Mouse (Mus musculus) midbrain, embryonic 15.5 days (tissue): Measurements from ENCODE around the gene Tbca. TPM values are rescaled to one million over a fixed set of nuclear protein-coding genes. Genes with fewer than 3 reads are reported as not detected.
A peak's percentile ranks its signal among the peaks of the same experiment; 100 is the strongest.

ENCODE experiments used
- ATAC-seq: fragments of 200-750 bp; cut with Nextera tagmentation; replicated peaks from 2 replicates; pipeline ENCODE4 v1.8.0; 2017; ENCODE audit warnings: moderate TSS enrichment
- H3K27ac ChIP-seq: fragments of 300-500 bp; sonication (generic); 2 replicates; pipeline ENCODE4 v1.5.1; 2015; ENCODE audit warnings: mild to moderate bottlenecking, inconsistent platforms
- H3K27me3 ChIP-seq: fragments of 300-500 bp; sonication (generic); replicated peaks from 2 replicates; pipeline ENCODE4 v1.6.1; 2015; ENCODE audit warnings: inconsistent platforms
- H3K36me3 ChIP-seq: fragments of 300-500 bp; sonication (generic); replicated peaks from 2 replicates; pipeline ENCODE4 v1.6.1; 2015; ENCODE audit warnings: inconsistent platforms
- H3K4me1 ChIP-seq: fragments of 300-500 bp; sonication (generic); 2 replicates; pipeline ENCODE4 v1.6.1; 2015; ENCODE audit warnings: inconsistent platforms
- H3K4me2 ChIP-seq: fragments of 300-500 bp; sonication (generic); 2 replicates; pipeline ENCODE4 v1.6.1; 2015; ENCODE audit warnings: inconsistent platforms, mild to moderate bottlenecking, moderate library complexity
- H3K4me3 ChIP-seq: fragments of 300-500 bp; sonication (generic); 2 replicates; pipeline ENCODE4 v1.5.1; 2015; ENCODE audit warnings: mild to moderate bottlenecking, inconsistent platforms
- H3K9ac ChIP-seq: fragments of 300-500 bp; sonication (generic); 2 replicates; pipeline ENCODE4 v1.6.1; 2015; ENCODE audit warnings: mild to moderate bottlenecking, inconsistent platforms
- H3K9me3 ChIP-seq: fragments of 300-500 bp; sonication (generic); 2 replicates; pipeline ENCODE4 v1.6.1; 2016; ENCODE audit warnings: inconsistent platforms
- WGBS: fragments of 180-500 bp; shearing (Covaris S2); methylation state at CpG from one replicate; pipeline ENCODE4 v1.1.7; 2015; ENCODE audit warnings: mixed read lengths; 5-methylcytosine and 5-hydroxymethylcytosine counted together
- polyA plus RNA-seq: library from polyadenylated mRNA; unstranded; fragments of >200 nt; fragmentation: Nextera tagmentation; extraction: Ambion mirVana; gene quantifications from 2 replicates; pipeline ENCODE4 v1.2.1, GENCODE M21; 2015

Tbca gene
- polyA plus RNA-seq, 1 experiment from 2014 or later, result 260 TPM

DNA sequence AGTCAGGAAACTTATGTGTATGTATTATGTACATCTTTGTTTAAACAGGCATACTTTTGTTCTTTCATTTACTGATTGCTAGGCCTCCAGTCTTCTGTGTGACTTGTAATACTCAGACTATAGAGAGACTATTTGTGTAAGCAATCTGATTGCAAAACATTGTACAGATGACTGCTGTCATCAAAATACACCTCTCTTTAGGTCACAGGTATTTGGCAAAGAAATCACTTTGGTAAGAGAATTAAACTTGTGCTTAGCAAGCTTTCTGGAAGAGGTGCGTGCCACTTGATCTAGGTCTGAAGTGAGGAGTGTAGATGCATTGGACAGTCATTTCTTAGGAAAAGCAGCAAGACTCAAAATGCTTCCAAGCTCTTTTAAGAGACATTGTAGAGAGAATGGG is 22.7 kb downstream of the Tbca start:
- Histone ChIP-seq H3K4me1 (peaks cover 3% of the 10 kb centered on the region; the same call in 1 of the 2 replicates), H3K4me2 (no peak overlapping the region), H3K4me3 (no peak overlapping the region), H3K27me3 (no peaks in the 10 kb centered on the region), H3K36me3 (no peaks in the 10 kb centered on the region), H3K9ac (no peak overlapping the region), H3K9me3 (no peaks in the 10 kb centered on the region), H3K27ac (no peak overlapping the region)
- 100% methylated on average over 1 of the region's 1 CpGs for WGBS
- ATAC-seq, result no peak

DNA sequence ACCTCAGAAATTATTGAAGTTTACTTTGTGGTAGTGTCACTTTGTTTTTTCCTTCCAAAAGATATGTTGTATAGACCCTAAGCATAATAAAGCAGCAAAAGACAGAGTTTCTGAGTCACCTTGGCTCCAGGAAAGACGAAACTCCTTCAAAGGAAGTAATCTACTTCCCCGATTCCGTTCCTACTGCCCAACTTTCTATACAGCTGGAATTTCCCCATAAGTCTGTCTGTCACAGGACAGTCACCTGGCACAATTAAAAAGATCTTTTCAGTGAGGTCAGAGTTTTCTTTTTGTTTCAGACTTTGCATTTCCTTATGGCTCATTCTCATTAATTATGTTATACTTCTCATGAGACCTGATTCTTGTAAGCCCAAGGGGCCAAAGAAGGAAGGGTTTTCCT is 25.1 kb downstream of the Tbca start:
- Histone ChIP-seq H3K36me3 (no peaks in the 10 kb centered on the region), H3K4me1 (peaks cover 8% of the 10 kb centered on the region; the same call in 1 of the 2 replicates), H3K9me3 (no peaks in the 10 kb centered on the region), H3K27ac (no peak overlapping the region), H3K4me2 (no peak overlapping the region), H3K9ac (no peak overlapping the region), H3K27me3 (no peaks in the 10 kb centered on the region), H3K4me3 (no peak overlapping the region)
- WGBS, result 87% methylated on average over 3 of the region's 3 CpGs
- no peak for ATAC-seq

DNA sequence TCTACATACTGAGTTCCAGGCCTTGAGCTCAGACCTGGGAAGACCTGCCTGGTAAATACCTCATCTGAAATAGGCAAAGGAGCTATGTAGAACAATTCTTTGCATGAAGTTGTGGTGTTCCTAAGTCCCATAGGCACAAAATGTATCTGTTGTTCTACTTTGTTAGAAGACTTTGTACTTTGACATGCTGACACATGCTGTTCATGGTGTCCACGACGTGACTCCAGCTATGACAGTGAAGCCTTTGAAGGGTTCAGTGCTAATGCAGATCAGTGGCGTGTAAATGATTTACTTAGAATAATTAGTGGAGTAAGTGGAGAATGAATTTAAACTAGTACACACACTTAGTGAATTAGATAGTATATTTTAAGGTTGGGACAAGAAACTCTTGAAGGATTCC is 31.8 kb downstream of the Tbca start:
- Histone ChIP-seq H3K4me3 (no peak overlapping the region), H3K4me2 (no peak overlapping the region), H3K36me3 (no peaks in the 10 kb centered on the region), H3K27me3 (no peaks in the 10 kb centered on the region), H3K4me1 (peaks cover 8% of the 10 kb centered on the region; the same call in 1 of the 2 replicates), H3K9me3 (no peaks in the 10 kb centered on the region), H3K9ac (no peak overlapping the region), H3K27ac (no peak overlapping the region)
- ATAC-seq, result no peak
- 53% methylated on average over 3 of the region's 3 CpGs for WGBS

DNA sequence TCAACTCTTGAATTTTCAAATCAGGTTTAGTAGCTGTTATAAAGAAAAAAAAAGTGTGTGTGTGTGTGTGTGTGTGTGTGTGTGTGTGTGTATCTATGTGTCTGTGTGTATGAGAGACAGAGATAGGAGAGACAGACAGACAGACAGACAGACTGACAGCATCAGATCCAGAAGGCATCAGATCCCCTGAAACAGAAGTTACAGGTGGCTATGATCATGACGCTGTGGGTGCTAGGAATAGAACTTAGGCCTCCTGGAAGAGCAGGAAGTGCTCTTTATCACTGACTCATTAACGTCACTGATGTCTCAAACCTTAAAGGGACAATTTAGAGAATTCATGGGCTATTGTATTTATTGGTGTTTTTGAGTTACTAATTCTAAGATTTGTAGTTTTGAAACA is 32.2 kb downstream of the Tbca start:
- Histone ChIP-seq H3K9ac (no peak overlapping the region), H3K4me1 (peaks cover 8% of the 10 kb centered on the region; the same call in 1 of the 2 replicates), H3K27ac (no peak overlapping the region), H3K9me3 (no peaks in the 10 kb centered on the region), H3K4me2 (no peak overlapping the region), H3K4me3 (no peak overlapping the region), H3K27me3 (no peaks in the 10 kb centered on the region), H3K36me3 (no peaks in the 10 kb centered on the region)
- no peak for ATAC-seq
- WGBS, result 86% methylated on average over 2 of the region's 2 CpGs

DNA sequence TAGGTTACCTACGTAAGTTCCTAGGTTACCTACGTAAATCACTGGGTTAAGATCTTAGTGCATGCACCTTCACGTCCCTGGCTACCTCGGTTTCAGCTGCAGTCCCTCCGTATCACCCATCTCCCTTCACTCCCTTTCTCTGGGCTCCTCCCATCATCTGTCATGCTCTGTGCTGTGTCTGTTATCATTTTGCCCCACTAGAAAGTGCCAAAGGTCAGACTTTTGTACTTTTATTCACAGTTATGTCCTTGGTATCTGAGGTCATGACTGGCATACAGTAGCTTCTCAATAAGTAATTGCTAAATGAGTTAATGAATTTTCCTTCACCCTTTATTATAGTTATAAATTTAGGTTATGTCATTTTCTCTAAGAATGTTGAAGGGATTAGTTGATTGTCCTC is 37.7 kb downstream of the Tbca start:
- WGBS, result 92% methylated on average over 5 of the region's 5 CpGs
- no peak for ATAC-seq

DNA sequence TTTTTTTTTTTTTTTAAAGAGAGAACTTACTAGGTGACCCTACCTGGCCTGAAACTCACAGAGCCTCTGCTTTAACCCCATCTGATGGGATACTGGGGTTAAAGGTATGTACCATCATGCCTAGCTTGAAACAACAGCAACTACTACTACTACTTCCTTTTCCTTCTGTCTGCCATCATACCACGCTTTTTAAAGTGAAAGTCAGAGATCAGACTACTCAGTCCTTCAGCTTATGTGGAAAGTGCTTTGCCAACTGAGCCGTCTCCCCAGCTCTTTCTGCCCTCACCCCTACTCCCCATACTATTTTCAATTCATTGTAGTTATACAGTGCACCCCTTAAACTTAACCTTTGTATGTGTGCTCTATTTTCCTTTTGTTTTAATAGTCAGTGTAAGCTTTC is 38.3 kb downstream of the Tbca start:
- Histone ChIP-seq H3K4me3 (no peak overlapping the region), H3K27ac (no peak overlapping the region), H3K4me1 (no peaks in the 10 kb centered on the region), H3K9ac (no peak overlapping the region), H3K4me2 (no peak overlapping the region), H3K9me3 (no peaks in the 10 kb centered on the region), H3K27me3 (no peaks in the 10 kb centered on the region), H3K36me3 (no peaks in the 10 kb centered on the region)
- no peak for ATAC-seq
- WGBS, result 89% methylated on average over 2 of the region's 2 CpGs

More for the DNA sequence above, 37.7 kb downstream of the Tbca start:
- Histone ChIP-seq H3K9me3 (no peaks in the 10 kb centered on the region), H3K27me3 (no peaks in the 10 kb centered on the region), H3K4me2 (no peak overlapping the region), H3K27ac (no peak overlapping the region), H3K4me1 (no peaks in the 10 kb centered on the region), H3K9ac (no peak overlapping the region), H3K36me3 (no peaks in the 10 kb centered on the region), H3K4me3 (no peak overlapping the region)

- no peaks in the 10 kb centered on the region for H3K9me3 ChIP-seq
- WGBS, result 49% methylated on average over 2 of the region's 2 CpGs
- no peaks in the 10 kb centered on the region for H3K4me1 ChIP-seq
- H3K27ac ChIP-seq, result no peak overlapping the region
- no peaks in the 10 kb centered on the region for H3K27me3 ChIP-seq
- no peak for ATAC-seq
- H3K4me2 ChIP-seq, result no peak overlapping the region
- H3K9ac ChIP-seq, result no peak overlapping the region
- no peaks in the 10 kb centered on the region for H3K36me3 ChIP-seq
- no peak overlapping the region for H3K4me3 ChIP-seq
Measured at GRCm38 (mm10) chr13:94827847-94828246, 39.1 kb downstream of the Tbca start.

DNA sequence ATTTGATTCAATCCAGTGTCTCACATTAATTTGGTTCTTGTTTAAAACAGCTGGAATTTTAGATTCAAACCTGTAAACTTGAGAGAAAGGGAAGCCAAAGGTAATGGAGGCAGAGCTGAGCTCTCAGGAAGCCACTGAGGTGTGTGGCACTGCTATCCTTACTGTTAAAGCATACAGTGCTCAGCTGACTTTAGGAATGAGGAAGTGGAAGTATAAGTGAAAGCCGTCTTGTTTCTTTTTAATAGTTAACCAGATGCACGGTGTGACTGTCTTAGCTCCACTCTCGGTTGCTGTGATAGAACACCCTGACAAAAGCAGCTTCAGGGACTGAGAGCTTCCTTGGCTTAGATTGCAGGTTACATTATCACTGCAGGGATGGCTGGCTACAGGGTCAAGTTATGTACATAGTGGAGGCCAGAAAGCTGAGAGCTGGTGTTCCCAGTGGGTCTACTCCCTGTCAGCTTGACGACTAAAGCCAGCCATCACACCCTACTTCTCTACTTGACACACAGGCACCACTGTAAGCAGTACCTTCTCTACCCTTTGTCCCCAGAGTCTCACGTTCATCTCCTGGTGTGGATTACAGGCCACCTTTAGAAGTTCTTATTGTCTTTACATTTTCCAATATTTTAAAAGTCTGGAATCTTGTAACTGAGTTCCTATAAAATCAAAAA is 49.5 kb downstream of the Tbca start:
- Histone ChIP-seq H3K4me1 (no peaks in the 10 kb centered on the region), H3K27me3 (no peaks in the 10 kb centered on the region), H3K9ac (no peak overlapping the region), H3K27ac (no peak overlapping the region), H3K9me3 (no peaks in the 10 kb centered on the region), H3K4me3 (no peak overlapping the region), H3K36me3 (0 out of 2 replicates have a peak, but pooled peaks cover 7% of the 10 kb centered on the region), H3K4me2 (no peak overlapping the region)
- 70% methylated on average over 5 of the region's 5 CpGs for WGBS
- ATAC-seq, result no peak

GRCm38 (mm10) chr13:94838756-94839337 is 50.1 kb downstream of the Tbca start:
- Histone ChIP-seq H3K4me3 (no peak overlapping the region), H3K9ac (no peak overlapping the region), H3K36me3 (0 out of 2 replicates have a peak, but pooled peaks cover 7% of the 10 kb centered on the region), H3K9me3 (no peaks in the 10 kb centered on the region), H3K4me1 (no peaks in the 10 kb centered on the region), H3K4me2 (no peak overlapping the region), H3K27me3 (no peaks in the 10 kb centered on the region), H3K27ac (no peak overlapping the region)
- WGBS, result 76% methylated on average over 8 of the region's 8 CpGs
- peak; percentile 82; the same call in 1 of the 2 replicates for ATAC-seq

- Histone ChIP-seq H3K36me3 (0 out of 2 replicates have a peak, but pooled peaks cover 1% of the 10 kb centered on the region), H3K9ac (no peak overlapping the region), H3K9me3 (no peaks in the 10 kb centered on the region), H3K27me3 (no peaks in the 10 kb centered on the region), H3K4me3 (no peak overlapping the region), H3K4me1 (no peaks in the 10 kb centered on the region), H3K4me2 (no peak overlapping the region), H3K27ac (no peak overlapping the region)
- WGBS, result 76% methylated on average over 5 of the region's 5 CpGs
- no peak for ATAC-seq
Measured at GRCm38 (mm10) chr13:94843236-94843635, 54.5 kb downstream of the Tbca start.

DNA sequence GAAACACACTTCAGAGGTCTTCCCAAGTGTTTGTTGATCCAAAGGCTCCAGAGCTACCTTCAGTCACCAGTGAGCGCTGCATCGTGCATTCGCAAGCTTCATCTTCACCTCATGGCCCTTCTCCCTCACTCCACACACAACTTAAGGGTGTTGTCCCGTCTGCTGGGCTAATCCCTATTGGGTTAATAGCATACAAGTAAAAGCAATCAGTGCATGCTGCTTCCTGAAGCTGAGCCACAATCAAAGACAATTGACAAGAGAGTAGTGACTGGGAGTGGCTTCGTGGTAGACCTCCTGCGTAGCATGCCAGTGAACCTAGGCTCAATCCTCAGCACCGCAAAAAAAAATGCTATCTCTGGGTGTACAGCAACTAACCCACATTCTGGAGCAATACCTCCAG is 59.2 kb downstream of the Tbca start:
- no peak for ATAC-seq
- Histone ChIP-seq H3K9ac (no peak overlapping the region), H3K4me3 (no peak overlapping the region), H3K27ac (no peak overlapping the region), H3K27me3 (no peaks in the 10 kb centered on the region), H3K36me3 (no peaks in the 10 kb centered on the region), H3K4me1 (no peaks in the 10 kb centered on the region), H3K9me3 (no peaks in the 10 kb centered on the region), H3K4me2 (no peak overlapping the region)
- WGBS, result 73% methylated on average over 7 of the region's 7 CpGs

DNA sequence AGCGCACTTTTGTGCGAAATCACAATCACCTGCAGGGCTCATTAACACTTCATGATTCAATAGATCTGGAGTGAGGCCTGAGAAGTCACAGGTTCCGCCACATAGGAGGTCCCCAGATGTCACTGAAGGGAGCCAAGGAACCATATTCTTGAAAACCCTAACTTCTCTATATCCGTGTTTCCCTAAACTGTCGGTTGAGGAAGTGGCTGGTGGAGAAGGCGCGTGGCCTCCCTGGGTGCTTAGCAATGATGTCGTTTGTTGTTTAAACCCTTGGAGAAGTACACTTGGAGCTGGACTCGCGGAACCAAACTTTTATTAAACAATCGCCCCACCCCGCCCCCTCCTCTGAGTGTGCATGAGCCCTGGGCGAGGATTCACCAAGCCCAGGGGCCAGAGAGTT is 60.6 kb downstream of the Tbca start:
- 83% methylated on average over 13 of the region's 13 CpGs for WGBS
- H3K9ac ChIP-seq, result no peak overlapping the region

DNA sequence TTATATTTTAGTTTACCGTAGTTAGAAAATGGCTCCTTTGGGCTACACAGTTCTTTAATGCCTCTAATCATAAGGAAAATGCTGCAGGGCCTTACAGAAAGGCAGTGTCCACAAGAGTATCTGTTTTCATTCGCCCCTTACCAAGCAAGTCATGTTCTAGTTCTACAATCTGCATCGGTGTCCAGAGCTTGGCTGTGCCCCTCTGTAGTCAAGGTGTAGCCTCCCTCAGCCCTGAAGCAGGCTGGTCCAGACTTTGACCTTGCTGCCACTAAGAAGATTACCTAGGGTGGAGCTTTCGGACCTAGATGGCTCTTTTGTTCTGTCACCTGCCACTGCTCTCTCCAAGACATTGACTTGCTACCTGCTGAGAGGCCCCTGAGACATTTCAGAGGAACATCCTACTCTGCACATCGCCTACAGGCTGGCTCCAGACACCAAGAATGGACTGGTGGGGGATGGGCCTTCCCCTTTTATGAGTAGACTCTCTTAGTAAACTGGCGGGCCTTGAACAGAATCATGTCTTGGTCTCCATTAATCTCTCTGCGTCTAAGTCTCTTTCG is 69.4 kb downstream of the Tbca start:
- Histone ChIP-seq H3K4me2 (no peak overlapping the region), H3K9ac (no peak overlapping the region), H3K27ac (no peak overlapping the region), H3K4me1 (no peaks in the 10 kb centered on the region), H3K36me3 (no peaks in the 10 kb centered on the region), H3K27me3 (peaks cover 66% of the 10 kb centered on the region), H3K4me3 (no peak overlapping the region), H3K9me3 (no peaks in the 10 kb centered on the region)
- no peak for ATAC-seq
- WGBS, result 65% methylated on average over 8 of the region's 8 CpGs

More for the DNA sequence above, 60.6 kb downstream of the Tbca start:
- peaks cover 8% of the 10 kb centered on the region for H3K27me3 ChIP-seq
- H3K4me2 ChIP-seq, result no peak overlapping the region
- H3K27ac ChIP-seq, result no peak overlapping the region
- H3K4me3 ChIP-seq, result no peak overlapping the region
- no peaks in the 10 kb centered on the region for H3K9me3 ChIP-seq
- H3K36me3 ChIP-seq, result no peaks in the 10 kb centered on the region
- no peaks in the 10 kb centered on the region for H3K4me1 ChIP-seq
- ATAC-seq, result no peak
